Mouse (Mus musculus) cortical plate, adult 2 months (tissue): ENCODE data around the gene Hoxa5. TPM values are rescaled to one million over a fixed set of nuclear protein-coding genes. Genes with fewer than 3 reads are reported as not detected.
A peak's percentile ranks its signal among the peaks of the same experiment; 100 is the strongest.

Source experiments
- H3K27ac ChIP-seq: fragments of 200-500 bp; 2 replicates; pipeline ENCODE4 v1.5.1; 2012; ENCODE audit warnings: low read length, control low read depth, inconsistent platforms; ENCODE audit not compliant: insufficient read depth
- H3K4me1 ChIP-seq: fragments of 200-500 bp; 2 replicates; pipeline ENCODE4 v1.6.1; 2011; ENCODE audit warnings: low read length; ENCODE audit not compliant: control insufficient read depth, insufficient read depth
- H3K4me3 ChIP-seq: fragments of 200-500 bp; 2 replicates; pipeline ENCODE4 v1.5.1; 2011; ENCODE audit warnings: mild to moderate bottlenecking, low read length, control low read depth; ENCODE audit not compliant: insufficient read depth
- CTCF ChIP-seq: fragments of 200-500 bp; IDR thresholded peaks from 2 replicates; pipeline ENCODE4 v1.5.1; 2011; ENCODE audit warnings: mild to moderate bottlenecking, control low read depth, low read length; ENCODE audit not compliant: insufficient read depth; ENCODE audit errors: extremely low read depth
- POLR2A ChIP-seq: fragments of 200-500 bp; IDR thresholded peaks from 2 replicates; pipeline ENCODE4 v1.6.1; 2011; ENCODE audit warnings: mild to moderate bottlenecking, low read length, control low read depth; ENCODE audit not compliant: insufficient read depth; ENCODE audit errors: extremely low read depth
- polyA plus RNA-seq: library from polyadenylated mRNA; depleted of rRNA; stranded (reverse); fragments of >200 nt; gene quantifications from 2 replicates; pipeline ENCODE4 v1.2.3, GENCODE M21; 2012

Gene Hoxa5
- polyA plus RNA-seq, 1 experiment, result not detected

GRCm38 (mm10) chr6:52227470-52228222 is 23.3 kb upstream of the Hoxa5 start:
- Histone ChIP-seq H3K27ac (no peak overlapping the region), H3K4me1 (no peaks in the 10 kb centered on the region), H3K4me3 (no peak overlapping the region)
- TF ChIP-seq CTCF (no peak), POLR2A (no peak)

- no peaks in the 10 kb centered on the region for H3K4me1 ChIP-seq
- no peak overlapping the region for H3K27ac ChIP-seq
- H3K4me3 ChIP-seq, result no peak overlapping the region
- no peak for TF ChIP-seq POLR2A
- no peak for TF ChIP-seq CTCF
Measured at GRCm38 (mm10) chr6:52226569-52227257, 22.3 kb upstream of the Hoxa5 start.

GRCm38 (mm10) chr6:52225612-52226568 is 21.5 kb upstream of the Hoxa5 start:
- H3K4me3 ChIP-seq, result no peak overlapping the region
- H3K27ac ChIP-seq, result no peak overlapping the region
- H3K4me1 ChIP-seq, result no peaks in the 10 kb centered on the region
- no peak for TF ChIP-seq POLR2A
- no peak for TF ChIP-seq CTCF

GRCm38 (mm10) chr6:52224895-52225611 is 20.7 kb upstream of the Hoxa5 start:
- Histone ChIP-seq H3K4me3 (no peak overlapping the region), H3K27ac (no peak overlapping the region), H3K4me1 (no peaks in the 10 kb centered on the region)
- TF ChIP-seq POLR2A (no peak), CTCF (no peak)

- H3K27ac ChIP-seq, result no peak overlapping the region
- no peaks in the 10 kb centered on the region for H3K4me1 ChIP-seq
- no peak overlapping the region for H3K4me3 ChIP-seq
- no peak for TF ChIP-seq CTCF
- TF ChIP-seq POLR2A, result no peak
Measured at GRCm38 (mm10) chr6:52223939-52224760, 19.8 kb upstream of the Hoxa5 start.

GRCm38 (mm10) chr6:52222729-52223128 is 18.3 kb upstream of the Hoxa5 start:
- TF ChIP-seq POLR2A (no peak), CTCF (no peak)
- no peaks in the 10 kb centered on the region for H3K4me1 ChIP-seq
- no peak overlapping the region for H3K4me3 ChIP-seq
- no peak overlapping the region for H3K27ac ChIP-seq

- TF ChIP-seq CTCF (no peak), POLR2A (no peak)
- no peak overlapping the region for H3K27ac ChIP-seq
- H3K4me3 ChIP-seq, result no peak overlapping the region; the same call in 1 of the 2 replicates
Measured at GRCm38 (mm10) chr6:52221993-52222685, 17.8 kb upstream of the Hoxa5 start.

GRCm38 (mm10) chr6:52221337-52221992 is 17.1 kb upstream of the Hoxa5 start, which contains the start of gene Hoxa7:
Gene Hoxa7, minus strand, starts transcription at chr6:52221854.
- Histone ChIP-seq H3K4me3 (peak within 1 kb of the TSS; percentile 39), H3K4me1 (no peaks in the 10 kb centered on the region), H3K27ac (no peak within 1 kb of the TSS)
- TF ChIP-seq CTCF, result peak; percentile 77
- no peak for TF ChIP-seq POLR2A

More at GRCm38 (mm10) chr6:52221993-52222685, 17.8 kb upstream of the Hoxa5 start:
- H3K4me1 ChIP-seq, result no peaks in the 10 kb centered on the region
